Mouse (Mus musculus) thymus, postnatal 25 days (tissue): ENCODE data around the gene Zfp423.

Source experiments
- DNase-seq: peaks from one replicate; pipeline ENCODE4 v3.0.0; 2022

Gene Zfp423

DNA sequence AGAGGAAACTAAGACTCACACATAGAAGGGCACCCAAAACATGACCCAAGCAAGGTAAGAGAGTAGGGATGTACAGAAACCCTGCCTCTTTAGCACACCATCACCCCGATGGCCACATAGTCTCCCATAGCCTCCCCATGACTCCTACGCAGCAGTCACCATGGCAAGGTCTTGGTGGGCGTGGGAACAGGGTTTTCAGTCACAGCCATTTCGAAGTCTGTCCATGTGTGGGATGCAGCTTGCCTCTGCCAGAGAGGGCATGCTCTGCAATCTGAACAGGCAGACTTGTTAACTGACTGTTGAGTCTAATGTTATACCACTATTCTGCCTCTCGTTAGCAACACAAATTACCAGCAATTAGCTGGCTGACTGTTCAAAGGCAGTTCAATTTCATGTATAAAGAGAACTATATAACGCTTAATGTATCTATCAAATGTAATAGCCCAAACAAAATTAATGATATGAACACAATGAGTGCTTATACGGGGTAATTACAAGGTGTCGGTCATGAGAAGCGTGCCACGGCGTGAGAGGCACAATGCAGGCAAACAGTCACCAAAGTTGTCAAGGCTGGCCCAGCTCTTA is 218.4 kb downstream of the Zfp423 start:
- no peak for DNase-seq

GRCm38 (mm10) chr8:87737900-87738299 is 221.5 kb downstream of the Zfp423 start:
- DNase-seq, result no peak

DNA sequence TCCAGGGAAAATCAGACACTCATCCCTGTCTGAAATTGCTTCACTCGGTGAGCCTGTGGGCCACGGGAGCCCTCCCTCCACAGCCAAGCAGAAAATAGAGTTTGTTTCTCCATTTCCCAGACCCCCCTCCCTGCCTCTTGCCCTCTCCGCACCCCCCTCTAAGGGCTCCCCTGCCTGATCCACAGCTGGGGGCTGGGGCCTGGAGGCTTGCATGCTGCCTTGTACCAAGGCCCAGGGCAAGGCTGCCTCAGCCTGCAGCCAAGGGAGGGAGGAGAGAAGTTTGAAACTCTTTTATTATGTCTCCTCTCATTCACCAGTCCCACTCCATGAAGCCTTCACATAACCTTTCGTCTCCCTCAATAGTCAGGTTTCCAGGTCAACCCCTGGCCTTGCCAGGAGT is 224.5 kb downstream of the Zfp423 start:
- no peak for DNase-seq

DNA sequence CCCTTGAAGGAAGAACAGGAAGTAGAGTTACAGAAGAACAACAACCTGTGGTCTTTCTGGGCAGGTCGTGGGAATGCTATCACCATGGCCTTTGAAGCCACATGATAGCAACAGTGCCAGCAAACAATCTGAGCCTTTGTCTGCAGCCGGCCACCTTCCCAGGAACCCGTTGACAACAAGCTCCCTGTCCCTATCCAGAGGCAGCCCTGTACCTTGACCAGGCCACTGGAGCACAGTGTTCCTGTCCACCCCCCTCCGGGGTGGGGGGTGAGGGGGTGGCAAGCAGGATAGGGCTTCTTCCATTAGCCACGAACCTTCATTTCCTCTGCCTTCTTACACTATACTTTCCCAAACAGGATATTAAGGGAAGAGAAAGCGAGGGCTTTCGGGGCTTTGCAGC is 224.9 kb downstream of the Zfp423 start:
- no peak for DNase-seq

DNA sequence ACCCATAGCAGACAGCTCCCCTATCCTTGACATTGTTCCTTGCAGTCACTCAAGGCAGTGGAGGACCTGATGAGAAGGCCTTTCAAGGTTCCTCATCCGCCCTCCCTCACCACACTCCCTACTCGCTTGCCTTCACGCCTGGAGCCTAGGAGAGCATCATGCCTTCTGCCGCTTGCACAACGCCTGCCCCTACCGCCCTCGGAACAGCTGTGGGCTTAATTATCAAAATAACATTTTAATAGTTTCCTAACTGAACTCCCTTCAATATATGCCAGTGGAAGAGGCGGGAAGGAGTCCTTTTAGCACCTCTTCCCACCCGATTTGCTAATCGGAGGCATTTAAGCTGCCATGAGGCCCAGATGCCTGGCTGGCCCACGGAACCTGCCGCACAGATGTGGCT is 228.3 kb downstream of the Zfp423 start:
- DNase-seq, result no peak

- DNase-seq, result no peak
These were observed 236.4 kb downstream of the Zfp423 start for GRCm38 (mm10) chr8:87723015-87723414.

GRCm38 (mm10) chr8:87719137-87719815 is 240.1 kb downstream of the Zfp423 start:
- no peak for DNase-seq

- no peak for DNase-seq
These were observed 241.9 kb downstream of the Zfp423 start for GRCm38 (mm10) chr8:87717445-87717844.

DNA sequence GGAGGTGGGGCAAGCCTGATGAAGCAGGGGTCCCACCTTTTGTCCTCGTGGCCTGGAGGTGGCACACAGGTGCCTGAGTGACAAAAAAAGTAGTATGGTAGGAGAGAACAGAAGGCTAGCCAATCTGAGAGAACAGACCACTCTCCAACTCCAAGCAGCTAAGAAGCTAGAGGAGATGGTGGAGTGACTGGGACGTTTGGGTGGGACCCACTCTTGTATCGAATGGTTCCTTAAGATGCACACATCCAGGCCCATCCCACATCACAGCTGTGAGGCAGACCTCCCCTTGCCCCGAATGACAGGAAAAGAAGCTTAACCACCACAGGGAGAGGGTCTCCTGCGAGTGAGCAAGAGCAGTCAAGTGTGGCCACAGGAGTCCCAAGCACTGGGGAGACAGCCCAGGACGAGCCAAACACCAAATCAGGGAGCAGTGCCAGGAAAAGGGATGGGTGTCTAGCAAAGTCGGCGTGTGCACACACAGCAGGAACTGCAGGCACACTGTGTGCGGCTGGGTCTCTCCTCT is 242.6 kb downstream of the Zfp423 start:
- no peak for DNase-seq

GRCm38 (mm10) chr8:87715731-87716682 is 243.4 kb downstream of the Zfp423 start:
- DNase-seq, result peak; percentile 46

GRCm38 (mm10) chr8:87713946-87714345 is 245.4 kb downstream of the Zfp423 start:
- DNase-seq, result no peak

GRCm38 (mm10) chr8:87711955-87712354 is 247.4 kb downstream of the Zfp423 start:
- DNase-seq, result no peak

DNA sequence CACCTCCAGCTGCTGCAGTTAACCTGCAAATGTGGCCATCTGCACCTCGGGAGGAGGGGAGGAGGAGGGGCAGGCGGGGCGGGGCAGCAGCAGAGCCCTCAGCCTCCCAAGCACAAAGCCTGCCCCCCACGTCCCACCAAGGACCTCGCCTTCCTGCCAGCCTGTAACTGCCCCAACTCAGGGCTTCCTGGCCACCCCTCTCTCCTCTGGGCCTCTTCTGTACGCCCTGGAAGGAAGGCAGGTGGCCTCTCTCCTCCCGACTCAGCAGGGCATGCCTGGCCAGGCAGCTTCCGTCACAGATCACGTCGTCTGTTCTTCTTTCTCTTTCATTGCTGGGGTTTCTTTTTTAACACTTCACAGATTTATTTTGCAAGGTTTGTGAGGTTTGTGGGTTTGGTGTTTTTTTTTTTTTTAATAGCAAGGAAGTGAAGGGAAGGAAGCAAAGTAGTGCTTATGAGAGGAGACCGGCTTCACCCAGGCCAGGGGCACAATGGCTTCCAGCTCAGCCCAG is 251.2 kb downstream of the Zfp423 start:
- peak; percentile 44 for DNase-seq

DNA sequence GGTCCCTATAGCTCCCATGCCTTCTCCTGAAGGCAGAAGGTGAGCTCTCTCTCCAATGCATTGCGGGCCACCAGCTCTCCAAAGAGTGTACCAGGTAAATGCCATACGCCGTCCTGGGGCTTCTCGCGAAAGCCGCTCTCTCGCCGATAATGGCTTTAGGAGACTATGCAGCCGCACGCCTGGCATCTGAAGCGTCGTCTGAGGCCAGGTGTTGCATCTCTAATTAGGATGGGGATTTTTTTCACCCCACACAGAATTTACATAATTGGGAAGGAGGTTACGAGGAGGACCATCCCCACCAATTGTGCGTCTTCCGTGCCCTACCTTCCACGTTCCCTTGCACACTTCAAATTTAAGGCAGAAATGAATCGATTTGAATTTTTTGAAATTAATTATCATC is 252.2 kb downstream of the Zfp423 start:
- no peak for DNase-seq

- DNase-seq, result no peak
These were observed 254.6 kb downstream of the Zfp423 start for GRCm38 (mm10) chr8:87704756-87705155.

- DNase-seq, result no peak
These were observed 256.5 kb downstream of the Zfp423 start for GRCm38 (mm10) chr8:87702790-87703311.

DNA sequence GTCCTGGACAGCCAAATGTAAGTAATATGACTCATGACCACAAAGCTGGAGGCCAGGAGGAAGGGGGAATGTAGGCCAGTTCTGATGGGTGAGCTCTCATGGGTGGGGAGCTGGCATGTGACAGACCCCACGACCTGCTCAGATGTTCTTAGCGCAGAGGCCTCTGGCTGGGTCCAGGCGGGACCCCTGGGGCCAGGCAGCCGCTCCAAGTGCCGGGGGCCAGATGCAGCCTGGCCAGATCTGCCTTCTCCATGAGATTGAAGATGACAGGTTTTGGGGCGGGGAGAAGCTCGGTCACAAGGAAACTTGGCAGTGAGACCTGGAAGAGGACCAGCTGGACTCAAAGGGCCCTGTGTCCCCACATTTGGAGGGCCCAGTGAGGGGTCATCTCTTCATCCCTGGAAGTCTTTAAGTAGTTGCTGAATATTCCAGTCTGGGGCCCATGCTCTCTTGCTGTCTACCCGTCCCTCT is 257.3 kb downstream of the Zfp423 start:
- DNase-seq, result no peak

DNA sequence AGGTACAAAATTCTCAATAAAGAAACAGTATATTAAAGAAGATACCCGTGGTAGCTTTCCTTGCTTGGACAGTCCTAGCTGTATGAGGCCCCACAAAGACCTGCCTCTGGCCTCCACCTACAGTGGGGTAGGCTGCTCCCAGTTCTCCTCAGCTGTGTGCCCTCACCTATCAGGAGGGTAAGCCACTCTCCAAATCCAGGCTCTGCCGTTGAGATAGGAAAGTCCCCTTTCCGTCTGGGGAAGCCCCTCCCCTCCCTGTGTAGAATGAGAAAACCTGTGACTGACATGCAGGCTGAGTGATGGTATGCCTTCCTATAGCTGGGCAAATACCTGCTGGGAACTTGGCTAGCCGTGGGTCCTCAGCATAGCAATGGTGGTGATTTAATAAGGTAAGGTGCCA is 257.8 kb downstream of the Zfp423 start:
- DNase-seq, result no peak

DNA sequence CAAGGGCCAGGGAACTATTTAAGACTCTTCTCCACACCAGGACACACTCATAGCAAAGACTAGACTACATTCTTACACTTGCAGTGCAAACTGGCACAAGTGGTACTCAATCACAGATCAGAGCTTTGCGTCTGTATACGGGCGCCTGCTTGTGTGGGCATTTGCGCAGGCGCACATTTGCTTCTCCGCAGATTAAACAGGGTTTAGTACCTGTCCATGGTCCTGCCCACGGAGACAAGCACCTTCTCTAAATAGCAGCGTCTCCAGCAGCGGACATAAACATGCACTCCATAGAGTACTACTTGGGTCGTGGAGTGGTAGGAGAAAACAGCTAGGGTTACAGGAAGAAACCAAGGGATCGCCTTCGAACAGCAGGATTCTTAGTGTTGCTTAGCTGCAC is 259.1 kb downstream of the Zfp423 start:
- peak; percentile 28 for DNase-seq

- DNase-seq, result no peak
These were observed 262.3 kb downstream of the Zfp423 start for GRCm38 (mm10) chr8:87697127-87697526.

DNA sequence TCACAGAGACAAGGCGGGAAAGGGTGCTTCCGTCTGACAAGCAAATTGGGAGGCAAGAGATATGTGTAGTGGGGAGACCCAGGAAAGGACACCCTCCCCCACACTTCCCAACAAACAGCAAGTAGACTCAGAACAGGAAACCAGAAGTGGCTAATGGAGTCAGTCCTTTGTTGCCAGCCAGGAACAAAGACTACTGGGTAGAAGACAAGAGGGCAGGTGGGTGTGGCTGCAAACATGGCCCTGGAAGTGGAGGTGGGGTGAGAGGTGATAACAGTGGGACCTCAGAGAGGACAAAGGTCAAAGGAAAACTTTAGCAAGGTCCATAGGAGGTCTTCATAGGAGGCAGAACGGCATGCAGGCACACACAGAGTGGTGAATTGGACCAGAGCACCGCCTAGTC is 265.7 kb downstream of the Zfp423 start:
- no peak for DNase-seq

DNA sequence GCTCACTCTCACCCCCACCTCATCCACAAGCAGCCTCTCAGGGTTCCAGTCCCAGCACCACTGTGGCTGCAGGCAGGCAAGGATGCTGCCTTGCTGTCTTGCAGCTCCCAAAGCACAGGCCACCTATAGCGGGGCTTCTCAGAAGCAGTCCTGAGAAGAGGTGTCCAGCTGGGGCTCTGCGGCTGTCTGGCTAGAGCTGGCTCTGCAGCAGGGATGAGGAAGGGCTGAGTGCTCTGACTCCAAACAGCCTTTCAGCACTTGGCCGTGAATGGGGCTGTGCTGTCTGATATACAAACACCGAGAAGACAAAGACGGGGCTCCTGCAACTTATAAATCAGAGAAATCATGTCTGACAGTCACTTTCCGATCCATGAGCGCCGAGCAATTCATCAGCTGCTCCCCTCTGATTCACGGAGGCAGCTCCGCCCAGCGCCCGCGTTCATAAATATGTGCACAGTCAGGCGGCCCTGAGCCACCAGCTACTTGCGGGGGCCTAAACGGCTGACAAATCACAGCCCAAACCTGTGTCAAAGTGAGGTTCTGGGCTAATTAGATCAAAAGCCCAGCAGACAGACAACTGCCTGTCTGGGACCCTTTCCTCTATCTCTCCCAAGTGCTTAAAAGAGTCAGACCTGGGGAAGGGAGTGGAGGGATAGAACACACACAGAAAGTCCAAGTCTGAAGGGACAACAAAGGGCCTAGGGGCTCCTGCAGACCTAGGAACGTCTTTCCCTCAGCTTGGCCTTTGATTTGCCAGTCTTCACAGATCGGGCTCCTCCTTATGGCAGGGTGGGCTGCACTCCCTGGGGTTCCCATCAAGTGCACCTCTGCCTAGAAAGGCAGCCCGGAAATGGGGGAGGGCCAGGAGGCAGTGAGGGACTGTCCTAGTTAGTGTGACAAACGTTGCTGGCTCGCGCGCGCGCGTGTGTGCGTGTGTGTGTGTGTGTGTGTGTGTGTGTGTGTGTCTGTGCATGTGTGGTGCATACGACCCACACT is 269.0 kb downstream of the Zfp423 start:
- no peak for DNase-seq
